Mouse (Mus musculus): ENCODE measurements at regions not wholly inside any gene's neighbourhood (a gene's known extent, or its start where the extent isn't known, plus 50 kb on each side); places are given as distances from the start of the nearest gene placed in this dataset.

DNA sequence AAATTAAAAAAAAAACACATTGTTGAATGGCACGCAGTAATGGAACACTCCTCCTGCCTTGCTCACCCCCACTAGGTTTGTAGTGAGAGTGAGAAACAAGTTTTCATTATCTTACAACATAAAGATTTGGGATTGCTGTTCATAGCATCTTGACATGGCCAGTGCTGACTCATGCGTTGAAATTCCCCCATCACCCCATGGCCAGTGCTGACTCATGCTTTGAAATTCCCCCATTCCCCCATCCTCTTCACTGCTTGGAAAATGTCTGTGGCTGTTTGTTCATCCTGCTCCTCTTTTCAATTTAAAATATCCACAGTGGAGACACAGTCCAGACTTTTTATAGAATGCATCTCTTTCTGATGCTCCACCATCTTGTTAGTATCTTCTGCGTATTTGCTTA lies 131.8 kb downstream of the Emx2 start:
- no peaks in the 10 kb centered on the region for H3K27me3 ChIP-seq (ENCODE audit: control insufficient read depth, insufficient read depth, low read length)
- no peak overlapping the region for H3K27ac ChIP-seq (replicated peaks)
- no peak overlapping the region for H3K4me3 ChIP-seq (ENCODE audit: low read depth, low read length)
- DNase-seq (ENCODE audit: low spot score) (no peak), ATAC-seq (ENCODE audit: low FRiP score, low TSS enrichment) (no peak)
- H3K4me2 ChIP-seq (replicated peaks; ENCODE audit: low read depth) = no peak overlapping the region
- 88% methylated on average over 3 of the region's 3 CpGs for WGBS
- H3K9me3 ChIP-seq (ENCODE audit: control insufficient read depth, low read length) = no peaks in the 10 kb centered on the region
- no peak overlapping the region for H3K9ac ChIP-seq (ENCODE audit: low read length)
- no peaks in the 10 kb centered on the region for H3K36me3 ChIP-seq (ENCODE audit: control insufficient read depth, insufficient read depth, low read length)
- TF ChIP-seq EP300 (optimal IDR thresholded peaks at IDR 0.05) (no peak), CTCF (IDR thresholded peaks at IDR 0.05; ENCODE audit: low read depth) (no peak)
- no peaks in the 10 kb centered on the region for H3K4me1 ChIP-seq (replicated peaks; ENCODE audit: control insufficient read depth, insufficient read depth)

- Histone ChIP-seq H3K9me3 (ENCODE audit: control insufficient read depth, low read length) (no peaks in the 10 kb centered on the region), H3K36me3 (ENCODE audit: control insufficient read depth, insufficient read depth, low read length) (no peaks in the 10 kb centered on the region), H3K4me3 (ENCODE audit: low read depth, low read length) (no peak overlapping the region), H3K27me3 (ENCODE audit: control insufficient read depth, insufficient read depth, low read length) (no peaks in the 10 kb centered on the region), H3K9ac (ENCODE audit: low read length) (no peak overlapping the region), H3K4me2 (replicated peaks; ENCODE audit: low read depth) (no peak overlapping the region), H3K27ac (replicated peaks) (no peak overlapping the region), H3K4me1 (replicated peaks; ENCODE audit: control insufficient read depth, insufficient read depth) (no peaks in the 10 kb centered on the region)
- ATAC-seq (ENCODE audit: low FRiP score, low TSS enrichment) (no peak), DNase-seq (ENCODE audit: low spot score) (no peak)
- no peak for TF ChIP-seq EP300 (optimal IDR thresholded peaks at IDR 0.05)
- no peak for TF ChIP-seq CTCF (IDR thresholded peaks at IDR 0.05; ENCODE audit: low read depth)
- 57% methylated on average over 3 of the region's 3 CpGs for WGBS
Observed at GRCm38 (mm10) chr19:59592060-59592459, 133.9 kb downstream of the Emx2 start.

DNA sequence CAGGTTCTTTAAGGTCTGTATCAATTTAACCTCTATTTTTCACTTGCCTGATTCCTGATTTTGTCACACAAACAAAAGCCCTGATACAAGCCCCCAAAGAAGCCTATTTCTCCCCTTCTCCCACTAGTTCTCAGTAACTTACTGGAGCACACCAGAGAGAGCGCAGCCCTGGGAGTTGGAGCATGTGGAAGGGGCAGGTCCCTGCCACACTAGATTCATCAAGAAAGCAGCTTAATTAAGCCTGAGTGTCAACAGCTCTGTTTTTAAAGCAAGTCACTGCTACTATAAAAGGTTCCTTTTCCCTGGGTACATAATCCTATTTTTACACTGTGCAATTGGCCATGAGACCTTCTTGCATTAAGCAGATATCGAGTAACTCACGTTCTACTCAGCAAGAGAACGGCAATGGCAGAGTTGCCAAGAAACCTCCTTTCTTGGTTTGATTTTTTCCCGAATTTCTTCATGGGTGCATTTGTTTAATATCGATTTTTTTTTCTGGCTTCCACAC lies 166.2 kb downstream of the Emx2 start:
- Histone ChIP-seq H3K4me2 (replicated peaks; ENCODE audit: low read depth) (no peak overlapping the region), H3K36me3 (ENCODE audit: control insufficient read depth, insufficient read depth, low read length) (no peaks in the 10 kb centered on the region), H3K27ac (replicated peaks) (no peak overlapping the region), H3K9ac (ENCODE audit: low read length) (no peak overlapping the region), H3K4me3 (ENCODE audit: low read depth, low read length) (no peak overlapping the region), H3K4me1 (replicated peaks; ENCODE audit: control insufficient read depth, insufficient read depth) (no peaks in the 10 kb centered on the region), H3K27me3 (ENCODE audit: control insufficient read depth, insufficient read depth, low read length) (no peaks in the 10 kb centered on the region), H3K9me3 (ENCODE audit: control insufficient read depth, low read length) (no peaks in the 10 kb centered on the region)
- ATAC-seq (ENCODE audit: low FRiP score, low TSS enrichment) (no peak), DNase-seq (ENCODE audit: low spot score) (no peak)
- no peak for TF ChIP-seq EP300 (optimal IDR thresholded peaks at IDR 0.05)
- TF ChIP-seq CTCF (IDR thresholded peaks at IDR 0.05; ENCODE audit: low read depth) = no peak
- 82% methylated on average over 6 of the region's 6 CpGs for WGBS

DNA sequence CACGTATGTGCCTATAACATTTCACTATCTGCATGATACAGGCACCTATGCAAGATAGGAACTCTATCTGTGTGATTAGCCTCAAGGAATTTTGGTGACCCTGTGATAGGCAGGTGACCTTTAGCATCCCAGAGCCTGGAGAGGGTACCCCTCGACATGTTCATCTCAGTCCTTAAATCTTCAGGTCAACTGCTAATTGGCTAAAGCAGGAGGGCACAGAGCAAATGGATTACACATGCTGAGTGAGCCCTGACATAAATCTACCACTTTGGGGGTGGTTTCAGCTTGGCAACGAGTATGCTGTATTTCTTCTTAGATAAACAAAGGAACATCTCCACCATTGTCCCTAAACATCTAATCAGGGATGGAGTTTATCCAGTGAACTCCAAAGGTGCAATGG lies 169.5 kb downstream of the Emx2 start:
- TF ChIP-seq EP300 (optimal IDR thresholded peaks at IDR 0.05) = no peak
- TF ChIP-seq CTCF (IDR thresholded peaks at IDR 0.05; ENCODE audit: low read depth) = no peak
- WGBS = 37% methylated on average over 3 of the region's 3 CpGs

GRCm38 (mm10) chr19:59628296-59629160 lies 170.4 kb downstream of the Emx2 start:
- H3K27me3 ChIP-seq (ENCODE audit: control insufficient read depth, insufficient read depth, low read length) = no peaks in the 10 kb centered on the region
- H3K27ac ChIP-seq (replicated peaks) = no peak overlapping the region
- WGBS = 62% methylated on average over 15 of the region's 15 CpGs
- no peak overlapping the region for H3K9ac ChIP-seq (ENCODE audit: low read length)
- no peaks in the 10 kb centered on the region for H3K4me1 ChIP-seq (replicated peaks; ENCODE audit: control insufficient read depth, insufficient read depth)
- H3K36me3 ChIP-seq (ENCODE audit: control insufficient read depth, insufficient read depth, low read length) = no peaks in the 10 kb centered on the region
- DNase-seq (ENCODE audit: low spot score) (no peak), ATAC-seq (ENCODE audit: low FRiP score, low TSS enrichment) (no peak)
- H3K4me2 ChIP-seq (replicated peaks; ENCODE audit: low read depth) = no peak overlapping the region
- no peak overlapping the region for H3K4me3 ChIP-seq (ENCODE audit: low read depth, low read length)
- TF ChIP-seq EP300 (optimal IDR thresholded peaks at IDR 0.05) (no peak), CTCF (IDR thresholded peaks at IDR 0.05; ENCODE audit: low read depth) (no peak)
- H3K9me3 ChIP-seq (ENCODE audit: control insufficient read depth, low read length) = no peaks in the 10 kb centered on the region

More for the DNA sequence above, 169.5 kb downstream of the Emx2 start:
- no peaks in the 10 kb centered on the region for H3K9me3 ChIP-seq (ENCODE audit: control insufficient read depth, low read length)
- H3K27me3 ChIP-seq (ENCODE audit: control insufficient read depth, insufficient read depth, low read length) = no peaks in the 10 kb centered on the region
- no peak for ATAC-seq (ENCODE audit: low FRiP score, low TSS enrichment)
- H3K4me1 ChIP-seq (replicated peaks; ENCODE audit: control insufficient read depth, insufficient read depth) = no peaks in the 10 kb centered on the region
- H3K9ac ChIP-seq (ENCODE audit: low read length) = no peak overlapping the region
- no peak overlapping the region for H3K4me3 ChIP-seq (ENCODE audit: low read depth, low read length)
- H3K27ac ChIP-seq (replicated peaks) = no peak overlapping the region
- no peak overlapping the region for H3K4me2 ChIP-seq (replicated peaks; ENCODE audit: low read depth)
- no peak for DNase-seq (ENCODE audit: low spot score)
- no peaks in the 10 kb centered on the region for H3K36me3 ChIP-seq (ENCODE audit: control insufficient read depth, insufficient read depth, low read length)

DNA sequence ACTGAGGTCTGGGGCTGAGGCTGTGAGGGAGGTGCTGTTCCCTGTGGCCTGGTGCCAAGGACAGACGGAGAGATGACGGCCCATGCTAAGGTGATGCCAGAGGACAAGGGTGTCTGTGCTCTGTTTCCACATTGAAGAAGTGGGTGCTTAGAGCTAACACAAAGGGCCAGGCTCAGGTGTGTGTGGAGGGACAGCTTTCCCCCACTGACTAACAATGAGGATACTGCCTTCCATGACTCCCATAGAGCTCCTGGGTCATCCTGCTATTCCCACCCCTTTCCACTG lies 170.9 kb downstream of the Emx2 start:
- Histone ChIP-seq H3K4me1 (replicated peaks; ENCODE audit: control insufficient read depth, insufficient read depth) (no peaks in the 10 kb centered on the region), H3K4me2 (replicated peaks; ENCODE audit: low read depth) (no peak overlapping the region), H3K36me3 (ENCODE audit: control insufficient read depth, insufficient read depth, low read length) (no peaks in the 10 kb centered on the region), H3K9ac (ENCODE audit: low read length) (no peak overlapping the region), H3K27me3 (ENCODE audit: control insufficient read depth, insufficient read depth, low read length) (no peaks in the 10 kb centered on the region), H3K9me3 (ENCODE audit: control insufficient read depth, low read length) (no peaks in the 10 kb centered on the region), H3K4me3 (ENCODE audit: low read depth, low read length) (no peak overlapping the region), H3K27ac (replicated peaks) (no peak overlapping the region)
- TF ChIP-seq EP300 (optimal IDR thresholded peaks at IDR 0.05) (no peak), CTCF (IDR thresholded peaks at IDR 0.05; ENCODE audit: low read depth) (no peak)
- no peak for DNase-seq (ENCODE audit: low spot score)
- ATAC-seq (ENCODE audit: low FRiP score, low TSS enrichment) = no peak
- WGBS = 83% methylated on average over 2 of the region's 2 CpGs

Measured in stomach, postnatal 0 days (tissue).